Mouse (Mus musculus) heart, embryonic 13.5 days (tissue): Measurements from ENCODE around the gene Acer1. TPM values are rescaled to one million over a fixed set of nuclear protein-coding genes. Genes with fewer than 3 reads are reported as not detected.

Experiments
- ATAC-seq: fragments of 200-750 bp; cut with Nextera tagmentation; 2 replicates; pipeline ENCODE4 v1.8.0; 2017; ENCODE audit warnings: moderate TSS enrichment; ENCODE audit not compliant: insufficient number of reproducible peaks, low FRiP score, low TSS enrichment; ENCODE audit errors: extremely low read depth
- H3K27ac ChIP-seq: fragments of 300-500 bp; sonication (generic); replicated peaks from 2 replicates; pipeline ENCODE4 v1.5.1; 2015; ENCODE audit warnings: moderate library complexity, mild to moderate bottlenecking, inconsistent platforms
- H3K27me3 ChIP-seq: fragments of 300-500 bp; sonication (generic); replicated peaks from 2 replicates; pipeline ENCODE4 v1.6.1; 2015; ENCODE audit warnings: mild to moderate bottlenecking, inconsistent platforms
- H3K36me3 ChIP-seq: fragments of 300-500 bp; sonication (generic); 2 replicates; pipeline ENCODE4 v1.6.1; 2015; ENCODE audit warnings: mild to moderate bottlenecking, inconsistent platforms
- H3K4me1 ChIP-seq: fragments of 300-500 bp; sonication (generic); 2 replicates; pipeline ENCODE4 v1.6.1; 2015; ENCODE audit warnings: inconsistent platforms
- H3K4me2 ChIP-seq: fragments of 300-500 bp; sonication (generic); 2 replicates; pipeline ENCODE4 v1.6.1; 2015; ENCODE audit warnings: inconsistent platforms, mild to moderate bottlenecking, moderate library complexity
- H3K4me3 ChIP-seq: fragments of 300-500 bp; sonication (generic); 2 replicates; pipeline ENCODE4 v1.5.1; 2015; ENCODE audit warnings: moderate library complexity, mild to moderate bottlenecking, inconsistent platforms
- H3K9ac ChIP-seq: fragments of 300-500 bp; sonication (generic); 2 replicates; pipeline ENCODE4 v1.6.1; 2015; ENCODE audit warnings: inconsistent platforms, mild to moderate bottlenecking, moderate library complexity
- H3K9me3 ChIP-seq: fragments of 300-500 bp; sonication (generic); 2 replicates; pipeline ENCODE4 v1.6.1; 2016; ENCODE audit warnings: inconsistent platforms
- WGBS: fragments of 180-500 bp; shearing (Covaris S2); methylation state at CpG from one replicate; pipeline ENCODE4 v1.1.7; 2015; ENCODE audit warnings: mixed read lengths; 5-methylcytosine and 5-hydroxymethylcytosine counted together
- polyA plus RNA-seq: library from polyadenylated mRNA; unstranded; fragments of >200 nt; fragmentation: Nextera tagmentation; extraction: Ambion mirVana; gene quantifications from 2 replicates; pipeline ENCODE4 v1.2.1, GENCODE M21; 2015

The Acer1 gene
- polyA plus RNA-seq, 1 experiment from 2014 or later: not detected

GRCm38 (mm10) chr17:57003994-57004393 lies 22.1 kb upstream of the Acer1 start:
- 0 out of 2 replicates have a peak overlapping the region, but pooled peaks have one; percentile 21 for H3K9ac ChIP-seq
- ATAC-seq: no peak
- H3K27ac ChIP-seq: no peak overlapping the region
- H3K36me3 ChIP-seq: peaks cover 81% of the 10 kb centered on the region
- H3K9me3 ChIP-seq: no peaks in the 10 kb centered on the region
- peaks cover 20% of the 10 kb centered on the region for H3K4me1 ChIP-seq
- H3K4me3 ChIP-seq: no peak overlapping the region
- WGBS: 67% methylated on average over 7 of the region's 7 CpGs
- no peak overlapping the region for H3K4me2 ChIP-seq
- H3K27me3 ChIP-seq: no peaks in the 10 kb centered on the region

DNA sequence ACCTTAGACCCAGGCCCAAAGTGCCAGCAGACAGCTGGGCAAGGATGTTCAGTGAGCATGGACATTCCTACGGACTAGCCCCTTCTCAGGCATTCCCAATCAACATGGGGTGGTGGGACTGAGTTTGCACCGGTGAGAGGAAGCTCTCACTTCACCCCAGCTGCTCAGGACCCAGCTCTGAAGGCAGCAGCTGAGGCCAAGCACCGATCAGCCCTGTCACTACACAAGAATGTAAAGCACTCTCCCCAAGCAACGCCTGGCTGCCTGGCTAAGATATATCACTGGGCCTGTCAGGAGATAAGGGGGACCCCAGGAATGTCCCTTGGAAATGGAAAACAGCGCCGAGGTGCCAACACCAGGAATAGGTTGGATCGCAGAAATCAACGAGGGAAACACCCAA lies 19.3 kb upstream of the Acer1 start:
- ATAC-seq: no peak
- peaks cover 62% of the 10 kb centered on the region for H3K36me3 ChIP-seq
- H3K27ac ChIP-seq: peak overlapping the region; percentile 83
- 15% methylated on average over 8 of the region's 8 CpGs for WGBS
- H3K27me3 ChIP-seq: no peaks in the 10 kb centered on the region
- no peak overlapping the region for H3K4me3 ChIP-seq
- no peaks in the 10 kb centered on the region for H3K9me3 ChIP-seq
- H3K9ac ChIP-seq: peak overlapping the region; percentile 71
- H3K4me2 ChIP-seq: peak overlapping the region; percentile 38
- peaks cover 36% of the 10 kb centered on the region for H3K4me1 ChIP-seq

DNA sequence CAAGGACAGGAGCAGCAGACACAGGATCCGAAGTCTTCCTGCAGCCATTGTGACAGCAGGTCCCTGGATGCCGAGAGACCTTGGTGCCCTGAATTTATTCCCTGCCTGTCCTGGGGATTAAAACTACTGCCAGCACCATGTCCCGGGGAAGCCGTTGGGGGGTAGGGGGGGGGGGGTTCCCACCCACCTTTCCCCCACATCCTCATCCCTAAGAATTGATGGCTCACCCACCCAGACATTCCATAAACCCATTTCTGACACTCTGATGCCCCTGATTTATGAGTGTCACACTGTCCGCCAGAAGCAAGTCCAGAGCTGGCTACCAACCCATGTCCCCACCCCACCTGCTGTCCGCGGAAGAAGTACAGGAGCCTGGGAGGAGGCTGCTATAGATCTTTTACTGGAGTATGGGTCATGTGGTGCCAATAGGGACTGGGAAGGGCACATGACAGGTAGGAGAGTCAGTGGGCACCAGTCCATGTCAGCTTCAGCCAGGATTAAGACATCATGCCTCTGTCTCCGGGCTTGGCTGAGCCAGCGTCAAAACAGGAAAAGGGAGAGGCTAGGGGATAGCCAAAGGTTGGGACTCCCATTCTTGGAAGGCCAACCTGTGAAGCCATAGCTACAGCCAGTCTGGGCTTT lies 18.2 kb upstream of the Acer1 start, which contains the start of gene Pspn:
TSS of gene Pspn (minus strand) at position 51 of the 642 bp plus-strand sequence.
- Histone ChIP-seq H3K4me2 (no peak within 1 kb of the TSS), H3K27me3 (no peaks in the 10 kb centered on the region), H3K4me3 (no peak within 1 kb of the TSS), H3K9me3 (no peaks in the 10 kb centered on the region), H3K9ac (peak within 1 kb of the TSS; percentile 71), H3K27ac (peak within 1 kb of the TSS; percentile 83), H3K36me3 (peaks cover 62% of the 10 kb centered on the region), H3K4me1 (peaks cover 36% of the 10 kb centered on the region)
- no peak for ATAC-seq
- WGBS: 78% methylated on average over 9 of the region's 9 CpGs

DNA sequence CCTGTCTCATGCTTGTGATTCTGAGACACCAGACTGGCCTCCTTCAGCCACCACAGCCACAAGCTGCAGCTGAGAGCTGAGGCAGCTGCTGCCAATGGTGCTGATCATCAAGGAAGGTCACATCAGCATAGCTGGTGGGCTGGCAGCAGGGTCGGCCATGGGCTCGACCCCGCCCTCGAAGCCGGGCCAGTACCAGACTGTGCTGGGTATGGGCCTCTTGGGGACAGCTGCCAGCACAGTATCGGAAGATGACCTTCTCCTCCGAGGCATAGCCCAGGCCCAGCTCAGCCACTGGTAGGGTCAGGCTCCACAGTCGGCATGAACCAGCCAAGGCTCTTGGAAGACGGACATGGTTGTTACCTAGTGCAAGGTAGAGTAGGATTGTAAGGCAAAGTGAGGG lies 17.5 kb upstream of the Acer1 start:
- ATAC-seq: no peak
- peaks cover 62% of the 10 kb centered on the region for H3K36me3 ChIP-seq
- WGBS: 91% methylated on average over 9 of the region's 9 CpGs

DNA sequence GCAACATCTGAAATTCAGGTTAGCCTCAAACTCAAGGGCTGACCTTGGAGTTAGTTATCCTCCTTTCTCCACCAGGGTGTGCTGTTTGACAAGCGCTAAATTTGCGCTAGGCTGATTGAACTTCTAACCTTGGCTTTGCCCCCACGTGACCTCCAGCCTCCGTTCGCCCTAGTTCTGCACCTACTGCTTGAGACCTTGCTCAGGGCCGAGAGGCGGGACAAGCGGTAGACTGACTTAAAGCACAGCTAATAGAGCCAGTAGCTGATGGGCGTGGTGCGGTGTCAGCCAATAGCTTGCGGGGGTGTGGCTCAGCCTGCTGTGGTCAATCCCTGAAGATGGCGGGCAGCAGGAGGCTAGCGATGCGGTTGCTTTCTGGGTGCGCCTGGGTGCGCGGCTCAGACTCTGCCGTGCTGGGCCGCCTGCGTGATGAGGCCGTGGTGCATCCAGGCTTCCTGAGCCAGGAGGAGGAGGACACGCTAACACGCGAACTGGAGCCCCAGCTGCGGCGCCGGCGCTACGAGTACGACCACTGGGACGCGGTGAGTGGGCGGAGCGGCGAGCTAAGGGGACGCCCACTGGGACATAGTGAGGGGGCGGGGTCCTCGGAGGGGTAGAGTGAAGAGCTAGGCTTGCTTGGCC lies 15.2 kb upstream of the Acer1 start, which contains the start of gene Alkbh7:
TSS of gene Alkbh7 (plus strand) at position 311 of the 639 bp plus-strand sequence.
- ATAC-seq: peak; percentile 99

More for the DNA sequence above, 17.5 kb upstream of the Acer1 start:
- Histone ChIP-seq H3K27me3 (no peaks in the 10 kb centered on the region), H3K4me3 (no peak overlapping the region), H3K9ac (no peak overlapping the region), H3K4me1 (peaks cover 36% of the 10 kb centered on the region), H3K4me2 (no peak overlapping the region), H3K27ac (no peak overlapping the region), H3K9me3 (no peaks in the 10 kb centered on the region)

GRCm38 (mm10) chr17:56996506-56996905 lies 14.6 kb upstream of the Acer1 start:
- peaks cover 70% of the 10 kb centered on the region for H3K36me3 ChIP-seq
- peak overlapping the region; percentile 85; the same call in 1 of the 2 replicates for H3K4me3 ChIP-seq
- no peaks in the 10 kb centered on the region for H3K27me3 ChIP-seq

More for the DNA sequence above, 15.2 kb upstream of the Acer1 start, which contains the start of gene Alkbh7:
- peaks cover 36% of the 10 kb centered on the region for H3K4me1 ChIP-seq
- H3K9ac ChIP-seq: peak within 1 kb of the TSS; percentile 83
- no peaks in the 10 kb centered on the region for H3K27me3 ChIP-seq
- peak within 1 kb of the TSS; percentile 83 for H3K4me2 ChIP-seq
- peak within 1 kb of the TSS; percentile 83 for H3K27ac ChIP-seq
- H3K36me3 ChIP-seq: peaks cover 64% of the 10 kb centered on the region
- H3K4me3 ChIP-seq: peak within 1 kb of the TSS; percentile 85
- no peaks in the 10 kb centered on the region for H3K9me3 ChIP-seq
- under 1% methylated on average over 38 of the region's 38 CpGs for WGBS

GRCm38 (mm10) chr17:56995046-56995445 lies 13.1 kb upstream of the Acer1 start:
- Histone ChIP-seq H3K4me1 (peaks cover 27% of the 10 kb centered on the region), H3K27me3 (no peaks in the 10 kb centered on the region), H3K4me2 (no peak overlapping the region), H3K36me3 (peaks cover 69% of the 10 kb centered on the region), H3K9me3 (no peaks in the 10 kb centered on the region), H3K4me3 (no peak overlapping the region), H3K9ac (no peak overlapping the region), H3K27ac (no peak overlapping the region)
- 86% methylated on average over 8 of the region's 8 CpGs for WGBS
- ATAC-seq: no peak

More at GRCm38 (mm10) chr17:56996506-56996905, 14.6 kb upstream of the Acer1 start:
- Histone ChIP-seq H3K4me2 (peak overlapping the region; percentile 83), H3K9ac (peak overlapping the region; percentile 44; the same call in 1 of the 2 replicates), H3K9me3 (no peaks in the 10 kb centered on the region), H3K27ac (peak overlapping the region; percentile 83; the same call in 1 of the 2 replicates), H3K4me1 (peaks cover 33% of the 10 kb centered on the region)
- ATAC-seq: no peak
- WGBS: 75% methylated on average over 2 of the region's 2 CpGs

- no peak overlapping the region for H3K27ac ChIP-seq
- ATAC-seq: no peak
Measured at GRCm38 (mm10) chr17:56990966-56991365, 9.0 kb upstream of the Acer1 start.

GRCm38 (mm10) chr17:56990115-56990746 lies 8.3 kb upstream of the Acer1 start, which contains the start of gene Clpp:
Gene Clpp, plus strand, starts transcription at chr17:56990305.
- peak; percentile 91 for ATAC-seq
- under 1% methylated on average over 52 of the region's 52 CpGs for WGBS
- H3K9me3 ChIP-seq: no peaks in the 10 kb centered on the region
- H3K4me2 ChIP-seq: peak within 1 kb of the TSS; percentile 87
- peak within 1 kb of the TSS; percentile 76 for H3K27ac ChIP-seq
- peak within 1 kb of the TSS; percentile 81 for H3K4me3 ChIP-seq
- peaks cover 40% of the 10 kb centered on the region for H3K36me3 ChIP-seq
- no peaks in the 10 kb centered on the region for H3K27me3 ChIP-seq
- H3K4me1 ChIP-seq: peaks cover 15% of the 10 kb centered on the region
- H3K9ac ChIP-seq: peak within 1 kb of the TSS; percentile 91

More at GRCm38 (mm10) chr17:56990966-56991365, 9.0 kb upstream of the Acer1 start:
- 67% methylated on average over 2 of the region's 2 CpGs for WGBS
- peak overlapping the region; percentile 87 for H3K4me2 ChIP-seq
- no peaks in the 10 kb centered on the region for H3K27me3 ChIP-seq
- H3K4me3 ChIP-seq: peak overlapping the region; percentile 81
- H3K4me1 ChIP-seq: peaks cover 15% of the 10 kb centered on the region
- H3K9me3 ChIP-seq: no peaks in the 10 kb centered on the region
- H3K9ac ChIP-seq: peak overlapping the region; percentile 91
- peaks cover 48% of the 10 kb centered on the region for H3K36me3 ChIP-seq

- WGBS: 3% methylated on average over 25 of the region's 25 CpGs
Measured at GRCm38 (mm10) chr17:56989467-56990114, 7.7 kb upstream of the Acer1 start.

More at GRCm38 (mm10) chr17:56989467-56990114, 7.7 kb upstream of the Acer1 start:
- ATAC-seq: peak; percentile 75
- Histone ChIP-seq H3K4me2 (peak overlapping the region; percentile 87), H3K36me3 (peaks cover 34% of the 10 kb centered on the region), H3K27me3 (no peaks in the 10 kb centered on the region), H3K27ac (peak overlapping the region; percentile 76), H3K9ac (peak overlapping the region; percentile 91), H3K9me3 (no peaks in the 10 kb centered on the region), H3K4me3 (peak overlapping the region; percentile 81), H3K4me1 (peaks cover 15% of the 10 kb centered on the region)
